Mouse (Mus musculus): ENCODE measurements around the gene Cxcl12. TPM values are rescaled to one million over a fixed set of nuclear protein-coding genes. Genes with fewer than 3 reads are reported as not detected.

Gene Cxcl12
- polyA plus RNA-seq, 1 experiment, result 0.13 TPM

- TF ChIP-seq GATA1 (IDR thresholded peaks at IDR 0.05; ENCODE audit: low read length) (no peak), TAL1 (IDR thresholded peaks at IDR 0.05; ENCODE audit: low read length) (no peak)
- peaks cover 2% of the 10 kb centered on the region; the same call in 1 of the 2 replicates for H3K9me3 ChIP-seq (ENCODE audit: control insufficient read depth, low read length)
- no peaks in the 10 kb centered on the region for H3K36me3 ChIP-seq (ENCODE audit: control insufficient read depth)
- H3K27me3 ChIP-seq (ENCODE audit: control insufficient read depth), result no peaks in the 10 kb centered on the region
- H3K4me3 ChIP-seq (replicated peaks), result no peak overlapping the region
- H3K4me1 ChIP-seq (ENCODE audit: control insufficient read depth), result no peaks in the 10 kb centered on the region
These were observed 24.3 kb downstream of the Cxcl12 start for GRCm38 (mm10) chr6:117192678-117193077.

- Histone ChIP-seq H3K4me1 (ENCODE audit: control insufficient read depth) (no peaks in the 10 kb centered on the region), H3K4me3 (replicated peaks) (no peak overlapping the region), H3K36me3 (ENCODE audit: control insufficient read depth) (no peaks in the 10 kb centered on the region), H3K27me3 (ENCODE audit: control insufficient read depth) (no peaks in the 10 kb centered on the region), H3K9me3 (ENCODE audit: control insufficient read depth, low read length) (no peaks in the 10 kb centered on the region; the same call in 1 of the 2 replicates)
- TF ChIP-seq TAL1 (IDR thresholded peaks at IDR 0.05; ENCODE audit: low read length), result no peak
- TF ChIP-seq GATA1 (IDR thresholded peaks at IDR 0.05; ENCODE audit: low read length), result no peak
These were observed 26.9 kb downstream of the Cxcl12 start for GRCm38 (mm10) chr6:117195270-117195669.

- no peaks in the 10 kb centered on the region for H3K27me3 ChIP-seq (ENCODE audit: control insufficient read depth)
- TF ChIP-seq TAL1 (IDR thresholded peaks at IDR 0.05; ENCODE audit: low read length), result no peak
- no peak for TF ChIP-seq GATA1 (IDR thresholded peaks at IDR 0.05; ENCODE audit: low read length)
- no peak overlapping the region for H3K4me3 ChIP-seq (replicated peaks)
- H3K36me3 ChIP-seq (ENCODE audit: control insufficient read depth), result no peaks in the 10 kb centered on the region
- H3K4me1 ChIP-seq (ENCODE audit: control insufficient read depth), result no peaks in the 10 kb centered on the region
- H3K9me3 ChIP-seq (ENCODE audit: control insufficient read depth, low read length), result no peaks in the 10 kb centered on the region; the same call in 1 of the 2 replicates
These were observed 30.5 kb downstream of the Cxcl12 start for GRCm38 (mm10) chr6:117198871-117199270.

- no peaks in the 10 kb centered on the region; the same call in 1 of the 2 replicates for H3K9me3 ChIP-seq (ENCODE audit: control insufficient read depth, low read length)
- TF ChIP-seq GATA1 (IDR thresholded peaks at IDR 0.05; ENCODE audit: low read length), result no peak
- no peak for TF ChIP-seq TAL1 (IDR thresholded peaks at IDR 0.05; ENCODE audit: low read length)
- no peak overlapping the region for H3K4me3 ChIP-seq (replicated peaks)
These were observed 31.4 kb downstream of the Cxcl12 start for GRCm38 (mm10) chr6:117199718-117200117.

GRCm38 (mm10) chr6:117200916-117201315, 32.6 kb downstream of the Cxcl12 start:
- no peaks in the 10 kb centered on the region for H3K27me3 ChIP-seq (ENCODE audit: control insufficient read depth)
- TF ChIP-seq TAL1 (IDR thresholded peaks at IDR 0.05; ENCODE audit: low read length) (no peak), GATA1 (IDR thresholded peaks at IDR 0.05; ENCODE audit: low read length) (no peak)
- H3K9me3 ChIP-seq (ENCODE audit: control insufficient read depth, low read length), result no peaks in the 10 kb centered on the region; the same call in 1 of the 2 replicates
- no peak overlapping the region for H3K4me3 ChIP-seq (replicated peaks)
- no peaks in the 10 kb centered on the region for H3K36me3 ChIP-seq (ENCODE audit: control insufficient read depth)
- H3K4me1 ChIP-seq (ENCODE audit: control insufficient read depth), result no peaks in the 10 kb centered on the region

More at GRCm38 (mm10) chr6:117199718-117200117, 31.4 kb downstream of the Cxcl12 start:
- no peaks in the 10 kb centered on the region for H3K36me3 ChIP-seq (ENCODE audit: control insufficient read depth)
- no peaks in the 10 kb centered on the region for H3K4me1 ChIP-seq (ENCODE audit: control insufficient read depth)
- no peaks in the 10 kb centered on the region for H3K27me3 ChIP-seq (ENCODE audit: control insufficient read depth)

GRCm38 (mm10) chr6:117201396-117201795, 33.1 kb downstream of the Cxcl12 start:
- Histone ChIP-seq H3K4me3 (replicated peaks) (no peak overlapping the region), H3K36me3 (ENCODE audit: control insufficient read depth) (no peaks in the 10 kb centered on the region), H3K4me1 (ENCODE audit: control insufficient read depth) (no peaks in the 10 kb centered on the region), H3K9me3 (ENCODE audit: control insufficient read depth, low read length) (no peaks in the 10 kb centered on the region), H3K27me3 (ENCODE audit: control insufficient read depth) (no peaks in the 10 kb centered on the region)
- TF ChIP-seq GATA1 (IDR thresholded peaks at IDR 0.05; ENCODE audit: low read length) (no peak), TAL1 (IDR thresholded peaks at IDR 0.05; ENCODE audit: low read length) (no peak)

- H3K36me3 ChIP-seq (ENCODE audit: control insufficient read depth), result no peaks in the 10 kb centered on the region
- TF ChIP-seq GATA1 (IDR thresholded peaks at IDR 0.05; ENCODE audit: low read length), result no peak
- no peak for TF ChIP-seq TAL1 (IDR thresholded peaks at IDR 0.05; ENCODE audit: low read length)
These were observed 33.5 kb downstream of the Cxcl12 start for GRCm38 (mm10) chr6:117201859-117202258.

GRCm38 (mm10) chr6:117202856-117203400, 34.6 kb downstream of the Cxcl12 start:
- no peak overlapping the region for H3K4me3 ChIP-seq (replicated peaks)
- H3K9me3 ChIP-seq (ENCODE audit: control insufficient read depth, low read length), result no peaks in the 10 kb centered on the region
- TF ChIP-seq GATA1 (IDR thresholded peaks at IDR 0.05; ENCODE audit: low read length), result no peak
- TF ChIP-seq TAL1 (IDR thresholded peaks at IDR 0.05; ENCODE audit: low read length), result no peak
- no peaks in the 10 kb centered on the region for H3K4me1 ChIP-seq (ENCODE audit: control insufficient read depth)
- H3K27me3 ChIP-seq (ENCODE audit: control insufficient read depth), result no peaks in the 10 kb centered on the region
- H3K36me3 ChIP-seq (ENCODE audit: control insufficient read depth), result no peaks in the 10 kb centered on the region

More at GRCm38 (mm10) chr6:117201859-117202258, 33.5 kb downstream of the Cxcl12 start:
- Histone ChIP-seq H3K4me3 (replicated peaks) (no peak overlapping the region), H3K9me3 (ENCODE audit: control insufficient read depth, low read length) (no peaks in the 10 kb centered on the region), H3K4me1 (ENCODE audit: control insufficient read depth) (no peaks in the 10 kb centered on the region), H3K27me3 (ENCODE audit: control insufficient read depth) (no peaks in the 10 kb centered on the region)

GRCm38 (mm10) chr6:117204112-117204511, 35.8 kb downstream of the Cxcl12 start:
- Histone ChIP-seq H3K9me3 (ENCODE audit: control insufficient read depth, low read length) (no peaks in the 10 kb centered on the region), H3K4me1 (ENCODE audit: control insufficient read depth) (no peaks in the 10 kb centered on the region), H3K27me3 (ENCODE audit: control insufficient read depth) (no peaks in the 10 kb centered on the region), H3K36me3 (ENCODE audit: control insufficient read depth) (no peaks in the 10 kb centered on the region), H3K4me3 (replicated peaks) (no peak overlapping the region)
- TF ChIP-seq TAL1 (IDR thresholded peaks at IDR 0.05; ENCODE audit: low read length) (no peak), GATA1 (IDR thresholded peaks at IDR 0.05; ENCODE audit: low read length) (no peak)

GRCm38 (mm10) chr6:117206834-117207233, 38.5 kb downstream of the Cxcl12 start:
- no peaks in the 10 kb centered on the region for H3K27me3 ChIP-seq (ENCODE audit: control insufficient read depth)
- H3K36me3 ChIP-seq (ENCODE audit: control insufficient read depth), result no peaks in the 10 kb centered on the region
- TF ChIP-seq GATA1 (IDR thresholded peaks at IDR 0.05; ENCODE audit: low read length), result no peak
- TF ChIP-seq TAL1 (IDR thresholded peaks at IDR 0.05; ENCODE audit: low read length), result no peak
- no peak overlapping the region for H3K4me3 ChIP-seq (replicated peaks)
- no peaks in the 10 kb centered on the region for H3K9me3 ChIP-seq (ENCODE audit: control insufficient read depth, low read length)
- no peaks in the 10 kb centered on the region for H3K4me1 ChIP-seq (ENCODE audit: control insufficient read depth)
